Mouse (Mus musculus): Measurements from ENCODE around the gene Olfr571. TPM values are rescaled to one million over a fixed set of nuclear protein-coding genes. Genes with fewer than 3 reads are reported as not detected.

The Olfr571 gene
- total RNA-seq, 2 experiments from 2014 or later = not detected

- no peak for TF ChIP-seq CTCF (IDR thresholded peaks at IDR 0.05)
- Histone ChIP-seq H3K4me3 (no peak within 1 kb of the TSS), H3K27ac (no peak within 1 kb of the TSS)
- DNase-seq = no peak
- intact Hi-C loops (cut with DNase I) = no loop called here
Observed at GRCm38 (mm10) chr7:102890782-102891181, 26.6 kb downstream of the Olfr571 start, which contains the start of gene Olfr569. Gene Olfr569, minus strand, starts transcription at chr7:102890882.

GRCm38 (mm10) chr7:102876822-102877221 lies 40.5 kb downstream of the Olfr571 start, which contains the start of gene Olfr568:
Gene Olfr568, plus strand, starts transcription at chr7:102877122.
- intact Hi-C loops (cut with DNase I) = no loop called here
- TF ChIP-seq CTCF (IDR thresholded peaks at IDR 0.05) = no peak
- no peak for DNase-seq
- H3K4me3 ChIP-seq = no peak within 1 kb of the TSS
- no peak within 1 kb of the TSS for H3K27ac ChIP-seq

GRCm38 (mm10) chr7:102858665-102859064 lies 58.7 kb downstream of the Olfr571 start, which contains the start of gene Olfr566:
Gene Olfr566, minus strand, starts transcription at chr7:102858765.
- intact Hi-C loops (cut with DNase I) = no loop called here
- H3K4me3 ChIP-seq = no peak within 1 kb of the TSS
- no peak for TF ChIP-seq CTCF (IDR thresholded peaks at IDR 0.05)
- DNase-seq = no peak
- H3K27ac ChIP-seq = no peak within 1 kb of the TSS

- DNase-seq = no peak
- Histone ChIP-seq H3K27ac (no peak overlapping the region), H3K4me3 (no peak overlapping the region)
- intact Hi-C loops (cut with DNase I) = no loop called here
- no peak for TF ChIP-seq CTCF (IDR thresholded peaks at IDR 0.05)
Observed at GRCm38 (mm10) chr7:102855807-102856206, 61.5 kb downstream of the Olfr571 start.

Other genes with a start within 250 kb of the Olfr571 start
- 1 to 10 TPM; 4.0 to 4.8 TPM for gene Trim68, start 230.2 kb downstream of the Olfr571 start, total RNA-seq (2021)
- gene Olfr557, start 221.6 kb downstream of the Olfr571 start, total RNA-seq (2021) = not detected
- gene Olfr558, start 215.3 kb downstream of the Olfr571 start, total RNA-seq (2021) = 1 to 10 TPM; 1.4 to 1.5 TPM
- not detected for gene Olfr33, start 198.5 kb downstream of the Olfr571 start, total RNA-seq (2021)
- not detected for gene Olfr559, start 190.0 kb downstream of the Olfr571 start, total RNA-seq (2021)
- not detected for gene Olfr560, start 158.2 kb downstream of the Olfr571 start, total RNA-seq (2021)
- gene Olfr78, start 158.1 kb downstream of the Olfr571 start, total RNA-seq (2021) = under 1 TPM; 0.33 to 0.61 TPM
- not detected for gene Olfr561, start 146.3 kb downstream of the Olfr571 start, total RNA-seq (2021)
- not detected for gene Olfr564, start 114.1 kb downstream of the Olfr571 start, total RNA-seq (2021)
- not detected for gene Olfr566, start 58.8 kb downstream of the Olfr571 start, total RNA-seq (2021)
- not detected for gene Olfr568, start 40.4 kb downstream of the Olfr571 start, total RNA-seq (2021)
- not detected for gene Olfr569, start 26.7 kb downstream of the Olfr571 start, total RNA-seq (2021)
- gene Olfr570, start 23.0 kb downstream of the Olfr571 start, total RNA-seq (2021) = not detected
- gene Olfr572, start 6.9 kb upstream of the Olfr571 start, total RNA-seq (2021) = not detected
- not detected for gene Olfr573-ps1, start 25.0 kb upstream of the Olfr571 start, total RNA-seq (2021)
- not detected for gene Olfr574, start 30.9 kb upstream of the Olfr571 start, total RNA-seq (2021)
- not detected for gene Olfr575, start 41.2 kb upstream of the Olfr571 start, total RNA-seq (2021)
- not detected for gene Olfr576, start 45.1 kb upstream of the Olfr571 start, total RNA-seq (2021)
- not detected for gene Olfr577, start 58.4 kb upstream of the Olfr571 start, total RNA-seq (2021)
- gene Olfr578, start 71.8 kb upstream of the Olfr571 start, total RNA-seq (2021) = not detected
- gene Olfr582, start 120.5 kb upstream of the Olfr571 start, total RNA-seq (2021) = not detected
- not detected for gene Olfr583, start 133.8 kb upstream of the Olfr571 start, total RNA-seq (2021)
- gene Olfr584, start 164.3 kb upstream of the Olfr571 start, total RNA-seq (2021) = not detected
- gene Olfr585, start 180.2 kb upstream of the Olfr571 start, total RNA-seq (2021) = not detected
- gene Olfr586, start 208.1 kb upstream of the Olfr571 start, total RNA-seq (2021) = not detected
- gene Olfr588-ps1, start 223.3 kb upstream of the Olfr571 start, total RNA-seq (2021) = not detected
- gene Olfr589, start 238.8 kb upstream of the Olfr571 start, total RNA-seq (2021) = not detected

All from gastrocnemius, adult 2 months (tissue).